Mouse (Mus musculus) megakaryocyte, embryonic 14.5 days (primary cell): ENCODE results near the gene Sh3kbp1.

Source experiments
- FLI1 ChIP-seq: IDR thresholded peaks from 2 replicates; pipeline ENCODE4 v1.6.1; 2012; ENCODE audit warnings: low read length, inconsistent platforms, mixed read lengths
- GATA1 ChIP-seq: IDR thresholded peaks from 3 replicates; pipeline ENCODE4 v1.6.1; 2012; ENCODE audit warnings: mixed read lengths, low read length, inconsistent platforms, borderline replicate concordance

DNA sequence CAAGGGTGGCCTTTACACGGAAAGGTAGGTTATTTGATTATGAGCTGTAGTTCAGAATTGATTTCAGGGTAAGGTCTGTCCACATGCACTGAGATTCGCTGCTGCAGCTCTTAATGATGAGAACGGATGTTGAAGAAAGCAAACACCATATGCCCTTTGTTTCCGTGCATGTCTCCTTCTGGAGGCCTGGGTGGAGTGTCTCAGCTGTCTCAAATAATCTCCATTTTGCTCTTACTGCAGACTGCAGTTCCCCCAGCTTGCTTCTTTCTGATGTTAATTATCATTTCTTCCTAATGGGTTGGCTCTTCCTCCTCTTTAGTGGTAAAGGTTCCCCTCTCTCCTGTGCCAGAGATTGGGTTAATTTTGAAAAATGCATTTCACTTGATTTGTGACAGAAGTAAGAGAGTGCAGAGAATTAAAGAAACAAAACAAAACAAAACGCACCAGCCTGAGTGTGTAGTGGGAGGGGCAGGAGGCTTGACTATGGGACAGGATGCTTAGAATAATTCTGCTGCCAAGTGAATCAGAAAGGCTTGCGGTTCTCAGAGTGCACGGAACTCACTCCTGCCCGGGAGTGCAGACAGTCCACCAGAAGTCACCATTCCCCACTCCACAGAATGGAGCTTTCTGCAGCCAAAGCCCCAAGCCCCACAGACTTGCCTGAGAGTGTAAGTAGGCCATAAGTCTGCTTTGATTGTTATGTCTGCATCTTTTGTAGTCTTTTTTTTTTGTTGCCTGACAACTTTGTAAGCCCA, 81.2 kb downstream of the Sh3kbp1 start:
- no peak for TF ChIP-seq GATA1
- no peak for TF ChIP-seq FLI1
